Mouse (Mus musculus): Measurements from ENCODE around the gene Rgs8. TPM values are rescaled to one million over a fixed set of nuclear protein-coding genes. Genes with fewer than 3 reads are reported as not detected.

Gene Rgs8
- polyA plus RNA-seq, 1 experiment from 2014 or later, result 0.14 TPM

DNA sequence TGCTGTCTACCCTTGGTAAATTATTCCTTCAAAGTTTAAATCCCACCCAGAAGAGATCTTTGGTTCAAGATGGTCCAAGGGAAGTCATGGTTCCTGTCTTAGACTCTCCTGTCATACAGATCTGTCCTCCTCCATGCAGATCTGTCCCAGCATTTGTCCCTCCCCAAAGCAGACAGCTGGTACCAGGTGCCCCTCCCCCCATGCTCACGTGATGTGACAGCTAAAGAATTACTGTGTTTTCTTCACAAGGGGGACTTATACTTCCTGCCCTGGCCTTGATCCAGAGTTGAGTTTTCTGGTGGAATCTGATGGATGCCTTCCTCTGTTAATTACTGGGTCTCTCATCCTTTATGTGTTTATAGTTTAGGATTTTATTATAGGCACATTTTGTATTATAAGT lies 95.7 kb downstream of the Rgs8 start:
- DNase-seq (peak; percentile 86), ATAC-seq (ENCODE audit: insufficient read depth) (peak; percentile 18; the same call in 1 of the 2 replicates)
- peak overlapping the region; percentile 27; the same call in 1 of the 2 replicates for H3K4me3 ChIP-seq (ENCODE audit: low read depth, low read length)
- H3K4me2 ChIP-seq, result peak overlapping the region; percentile 60
- no peaks in the 10 kb centered on the region for H3K36me3 ChIP-seq (ENCODE audit: insufficient read depth)
- 7% methylated on average over 1 of the region's 1 CpGs for WGBS
- H3K27ac ChIP-seq (ENCODE audit: low read depth), result peak overlapping the region; percentile 47; the same call in 1 of the 2 replicates
- no peaks in the 10 kb centered on the region for H3K9me3 ChIP-seq (ENCODE audit: low read depth, low read length)
- 0 out of 2 replicates have a peak, but pooled peaks cover 14% of the 10 kb centered on the region for H3K4me1 ChIP-seq (ENCODE audit: insufficient read depth)
- no peak for TF ChIP-seq CTCF (IDR thresholded peaks at IDR 0.05; ENCODE audit: low read depth)
- H3K9ac ChIP-seq, result no peak overlapping the region
- H3K27me3 ChIP-seq (ENCODE audit: insufficient read depth, low read length), result no peaks in the 10 kb centered on the region

DNA sequence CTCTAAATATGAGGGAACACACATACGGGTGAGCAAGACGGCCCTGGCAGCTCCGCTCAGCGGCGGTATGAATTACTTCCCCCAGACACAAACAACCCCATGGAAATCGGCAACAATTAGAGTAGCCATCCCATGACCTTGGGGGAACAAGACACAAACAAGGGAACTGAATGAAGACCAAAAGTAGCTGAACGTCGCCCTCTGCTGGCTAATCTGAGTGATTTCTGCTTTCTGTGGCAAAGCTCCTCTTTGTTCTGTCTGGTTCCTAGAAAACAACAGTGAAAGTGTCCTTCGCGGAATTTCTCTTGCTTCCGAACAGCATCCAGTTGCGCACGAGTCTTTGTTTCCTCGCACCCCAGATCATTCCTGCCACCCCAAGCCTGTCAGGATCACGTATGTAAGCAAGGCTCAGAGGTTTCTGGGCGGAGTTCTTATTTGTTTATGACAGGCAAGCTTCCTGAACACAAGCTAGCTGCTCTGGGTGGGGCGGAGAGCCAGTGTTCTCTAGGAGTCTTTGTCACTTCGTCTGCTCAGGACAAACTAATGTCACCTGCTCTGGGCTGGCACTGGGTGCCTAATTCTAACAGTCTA lies 96.5 kb downstream of the Rgs8 start, which contains the start of gene Rnasel:
Rnasel (plus strand) TSS at position 216 of the 591 bp plus-strand sequence.
- no peaks in the 10 kb centered on the region for H3K36me3 ChIP-seq (ENCODE audit: insufficient read depth)
- H3K9ac ChIP-seq, result peak within 1 kb of the TSS; percentile 59
- H3K4me2 ChIP-seq, result peak within 1 kb of the TSS; percentile 60
- H3K27me3 ChIP-seq (ENCODE audit: insufficient read depth, low read length), result no peaks in the 10 kb centered on the region
- peak within 1 kb of the TSS; percentile 47 for H3K27ac ChIP-seq (ENCODE audit: low read depth)
- 2% methylated on average over 18 of the region's 18 CpGs for WGBS
- H3K4me3 ChIP-seq (ENCODE audit: low read depth, low read length), result peak within 1 kb of the TSS; percentile 27
- peaks cover 14% of the 10 kb centered on the region; the same call in 1 of the 2 replicates for H3K4me1 ChIP-seq (ENCODE audit: insufficient read depth)
- peak; percentile 45 for ATAC-seq (ENCODE audit: insufficient read depth)
- no peaks in the 10 kb centered on the region for H3K9me3 ChIP-seq (ENCODE audit: low read depth, low read length)
- DNase-seq, result peak; percentile 93
- TF ChIP-seq CTCF (IDR thresholded peaks at IDR 0.05; ENCODE audit: low read depth), result peak; percentile 83

Other genes with a start within 250 kb of the Rgs8 start
- 0.28 and 0.38 TPM in 2 replicates for gene Shcbp1l, start 227.9 kb upstream of the Rgs8 start, polyA plus RNA-seq (2014; fragmentation: Nextera tagmentation; extraction: Ambion mirVana)
- 30.7 and 30.8 TPM in 2 replicates for gene Dhx9, start 165.4 kb upstream of the Rgs8 start, polyA plus RNA-seq (2014; fragmentation: Nextera tagmentation; extraction: Ambion mirVana)
- gene Npl, start 103.0 kb upstream of the Rgs8 start, polyA plus RNA-seq (2014; fragmentation: Nextera tagmentation; extraction: Ambion mirVana), result 7.6 and 8.1 TPM in 2 replicates
- gene Rgs16, start 87.3 kb downstream of the Rgs8 start, polyA plus RNA-seq (2014; fragmentation: Nextera tagmentation; extraction: Ambion mirVana), result 0.34 and 0.54 TPM in 2 replicates
- gene Rnasel, start 96.4 kb downstream of the Rgs8 start, polyA plus RNA-seq (2014; fragmentation: Nextera tagmentation; extraction: Ambion mirVana), result 6.8 and 7.7 TPM in 2 replicates
- gene Rgsl1, start 191.1 kb downstream of the Rgs8 start, polyA plus RNA-seq (2014; fragmentation: Nextera tagmentation; extraction: Ambion mirVana), result not detected in 2 replicates
- gene Teddm1b, start 221.3 kb downstream of the Rgs8 start, polyA plus RNA-seq (2014; fragmentation: Nextera tagmentation; extraction: Ambion mirVana), result 0.26 and 0.34 TPM in 2 replicates
- gene Teddm1a, start 238.7 kb downstream of the Rgs8 start, polyA plus RNA-seq (2014; fragmentation: Nextera tagmentation; extraction: Ambion mirVana), result not detected in 2 replicates
- gene Glul, start 246.9 kb downstream of the Rgs8 start, polyA plus RNA-seq (2014; fragmentation: Nextera tagmentation; extraction: Ambion mirVana), result 90.6 and 97.0 TPM in 2 replicates
- gene Teddm2, start 247.2 kb downstream of the Rgs8 start, polyA plus RNA-seq (2014; fragmentation: Nextera tagmentation; extraction: Ambion mirVana), result 0.36 and 0.58 TPM in 2 replicates